Mouse (Mus musculus) cortical plate, adult 2 months (tissue): ENCODE data around the gene C130079G13Rik. TPM values are rescaled to one million over a fixed set of nuclear protein-coding genes. Genes with fewer than 3 reads are reported as not detected.
"Not testable (repeated sequence)": the region's sequence is repeated elsewhere in the genome, so short reads cannot be mapped to it uniquely, and the experiment has no call there.

Experiments used
- H3K27ac ChIP-seq: fragments of 200-500 bp; 2 replicates; pipeline ENCODE4 v1.5.1; 2012; ENCODE audit warnings: low read length, control low read depth, inconsistent platforms; ENCODE audit not compliant: insufficient read depth
- H3K4me1 ChIP-seq: fragments of 200-500 bp; 2 replicates; pipeline ENCODE4 v1.6.1; 2011; ENCODE audit warnings: low read length; ENCODE audit not compliant: control insufficient read depth, insufficient read depth
- H3K4me3 ChIP-seq: fragments of 200-500 bp; 2 replicates; pipeline ENCODE4 v1.5.1; 2011; ENCODE audit warnings: mild to moderate bottlenecking, low read length, control low read depth; ENCODE audit not compliant: insufficient read depth
- CTCF ChIP-seq: fragments of 200-500 bp; IDR thresholded peaks from 2 replicates; pipeline ENCODE4 v1.5.1; 2011; ENCODE audit warnings: mild to moderate bottlenecking, control low read depth, low read length; ENCODE audit not compliant: insufficient read depth; ENCODE audit errors: extremely low read depth
- POLR2A ChIP-seq: fragments of 200-500 bp; IDR thresholded peaks from 2 replicates; pipeline ENCODE4 v1.6.1; 2011; ENCODE audit warnings: mild to moderate bottlenecking, low read length, control low read depth; ENCODE audit not compliant: insufficient read depth; ENCODE audit errors: extremely low read depth
- polyA plus RNA-seq: library from polyadenylated mRNA; depleted of rRNA; stranded (reverse); fragments of >200 nt; gene quantifications from 2 replicates; pipeline ENCODE4 v1.2.3, GENCODE M21; 2012; rRNA removed

C130079G13Rik gene
- polyA plus RNA-seq, result not detected in 2 replicates

GRCm38 (mm10) chr3:59924914-59925313 lies at the start of gene C130079G13Rik:
Gene C130079G13Rik, plus strand, starts transcription at chr3:59925214.
- no peaks in the 10 kb centered on the region for H3K4me1 ChIP-seq
- H3K4me3 ChIP-seq, result no peak within 1 kb of the TSS
- TF ChIP-seq CTCF (no peak), POLR2A (no peak)
- H3K27ac ChIP-seq, result no peak within 1 kb of the TSS

GRCm38 (mm10) chr3:59877601-59878000 lies 47.4 kb upstream of the C130079G13Rik start:
- H3K4me3 ChIP-seq, H3K27ac ChIP-seq, H3K4me1 ChIP-seq: not testable (repeated sequence)

- H3K27ac ChIP-seq, H3K4me1 ChIP-seq, H3K4me3 ChIP-seq: not testable (repeated sequence)
These were observed 45.0 kb upstream of the C130079G13Rik start for GRCm38 (mm10) chr3:59879801-59880554.

GRCm38 (mm10) chr3:59893276-59893675 lies 31.7 kb upstream of the C130079G13Rik start:
- Histone ChIP-seq H3K4me1 (no peaks in the 10 kb centered on the region), H3K4me3 (no peak overlapping the region), H3K27ac (no peak overlapping the region)
- TF ChIP-seq CTCF (no peak), POLR2A (no peak)

GRCm38 (mm10) chr3:59934621-59935020 lies 9.6 kb downstream of the C130079G13Rik start:
- Histone ChIP-seq H3K27ac (no peak overlapping the region), H3K4me1 (no peaks in the 10 kb centered on the region)

GRCm38 (mm10) chr3:59947294-59947950 lies 22.4 kb downstream of the C130079G13Rik start:
- no peaks in the 10 kb centered on the region; the same call in 1 of the 2 replicates for H3K4me1 ChIP-seq
- H3K27ac ChIP-seq, result no peak overlapping the region
- TF ChIP-seq POLR2A, result no peak
- TF ChIP-seq CTCF, result no peak
- no peak overlapping the region for H3K4me3 ChIP-seq

More at GRCm38 (mm10) chr3:59934621-59935020, 9.6 kb downstream of the C130079G13Rik start:
- TF ChIP-seq CTCF (no peak), POLR2A (no peak)
- no peak overlapping the region for H3K4me3 ChIP-seq

- Histone ChIP-seq H3K27ac (no peak overlapping the region), H3K4me1 (no peaks in the 10 kb centered on the region), H3K4me3 (no peak overlapping the region)
- no peak for TF ChIP-seq POLR2A
- TF ChIP-seq CTCF, result no peak
These were observed 45.9 kb downstream of the C130079G13Rik start for GRCm38 (mm10) chr3:59970891-59971290.

GRCm38 (mm10) chr3:59974591-59974990 lies 49.6 kb downstream of the C130079G13Rik start:
- TF ChIP-seq CTCF, result no peak
- TF ChIP-seq POLR2A, result no peak
- H3K4me3 ChIP-seq, result no peak overlapping the region
- H3K27ac ChIP-seq, result no peak overlapping the region
- no peaks in the 10 kb centered on the region for H3K4me1 ChIP-seq

Other genes starting within 250 kb of the C130079G13Rik start
- gene Gm5538, start 195.4 kb upstream of the C130079G13Rik start, polyA plus RNA-seq, result not detected in 2 replicates
- not detected in 2 replicates for gene Gm8298, start 64.2 kb upstream of the C130079G13Rik start, polyA plus RNA-seq
- gene Aadacl2, start 81.5 kb downstream of the C130079G13Rik start, polyA plus RNA-seq, result not detected in 2 replicates
- gene Aadac, start 100.5 kb downstream of the C130079G13Rik start, polyA plus RNA-seq, result not detected in 2 replicates
- 0.08 TPM in 1 of 2 replicates, not detected in the other for gene Sucnr1, start 156.7 kb downstream of the C130079G13Rik start, polyA plus RNA-seq